Mouse (Mus musculus): Measurements from ENCODE around the gene Mef2b. TPM values are rescaled to one million over a fixed set of nuclear protein-coding genes. Genes with fewer than 3 reads are reported as not detected.

Gene Mef2b
- polyA plus RNA-seq, 1 experiment from 2014 or later = 0.10 TPM

- no peak overlapping the region for H3K4me3 ChIP-seq (ENCODE audit: low read depth, low read length)
- H3K36me3 ChIP-seq (ENCODE audit: control insufficient read depth, insufficient read depth, low read length) = peaks cover 6% of the 10 kb centered on the region
- DNase-seq (ENCODE audit: low spot score) = peak; percentile 38
- H3K27me3 ChIP-seq (ENCODE audit: control insufficient read depth, insufficient read depth, low read length) = no peaks in the 10 kb centered on the region
- no peak overlapping the region for H3K9ac ChIP-seq (ENCODE audit: low read length)
- no peak for ATAC-seq (ENCODE audit: low FRiP score, low TSS enrichment)
- no peak overlapping the region for H3K4me2 ChIP-seq (replicated peaks; ENCODE audit: low read depth)
- H3K27ac ChIP-seq (replicated peaks) = no peak overlapping the region
- H3K9me3 ChIP-seq (ENCODE audit: control insufficient read depth, low read length) = no peaks in the 10 kb centered on the region
- no peaks in the 10 kb centered on the region; the same call in 1 of the 2 replicates for H3K4me1 ChIP-seq (replicated peaks; ENCODE audit: control insufficient read depth, insufficient read depth)
- TF ChIP-seq CTCF (IDR thresholded peaks at IDR 0.05; ENCODE audit: low read depth) (no peak), EP300 (optimal IDR thresholded peaks at IDR 0.05) (no peak)
- 54% methylated on average over 9 of the region's 9 CpGs for WGBS
Measured at GRCm38 (mm10) chr8:70129309-70129952, 10.1 kb upstream of the Mef2b start.

GRCm38 (mm10) chr8:70130066-70130465 is 9.4 kb upstream of the Mef2b start:
- Histone ChIP-seq H3K36me3 (ENCODE audit: control insufficient read depth, insufficient read depth, low read length) (peaks cover 6% of the 10 kb centered on the region), H3K9me3 (ENCODE audit: control insufficient read depth, low read length) (no peaks in the 10 kb centered on the region), H3K4me3 (ENCODE audit: low read depth, low read length) (no peak overlapping the region), H3K4me1 (replicated peaks; ENCODE audit: control insufficient read depth, insufficient read depth) (no peaks in the 10 kb centered on the region; the same call in 1 of the 2 replicates), H3K4me2 (replicated peaks; ENCODE audit: low read depth) (no peak overlapping the region), H3K27me3 (ENCODE audit: control insufficient read depth, insufficient read depth, low read length) (no peaks in the 10 kb centered on the region), H3K9ac (ENCODE audit: low read length) (no peak overlapping the region), H3K27ac (replicated peaks) (no peak overlapping the region)
- TF ChIP-seq EP300 (optimal IDR thresholded peaks at IDR 0.05) = no peak
- TF ChIP-seq CTCF (IDR thresholded peaks at IDR 0.05; ENCODE audit: low read depth) = no peak
- WGBS = 91% methylated on average over 3 of the region's 3 CpGs
- DNase-seq (ENCODE audit: low spot score) = no peak
- ATAC-seq (ENCODE audit: low FRiP score, low TSS enrichment) = no peak

- Histone ChIP-seq H3K4me3 (ENCODE audit: low read depth, low read length) (peak within 1 kb of the TSS; percentile 62), H3K27ac (replicated peaks) (no peak within 1 kb of the TSS), H3K9me3 (ENCODE audit: control insufficient read depth, low read length) (no peaks in the 10 kb centered on the region), H3K4me1 (replicated peaks; ENCODE audit: control insufficient read depth, insufficient read depth) (no peaks in the 10 kb centered on the region; the same call in 1 of the 2 replicates), H3K9ac (ENCODE audit: low read length) (peak within 1 kb of the TSS; percentile 75), H3K36me3 (ENCODE audit: control insufficient read depth, insufficient read depth, low read length) (peaks cover 8% of the 10 kb centered on the region), H3K4me2 (replicated peaks; ENCODE audit: low read depth) (peak within 1 kb of the TSS; percentile 77), H3K27me3 (ENCODE audit: control insufficient read depth, insufficient read depth, low read length) (no peaks in the 10 kb centered on the region)
- ATAC-seq (ENCODE audit: low FRiP score, low TSS enrichment) (peak; percentile 91), DNase-seq (ENCODE audit: low spot score) (peak; percentile 92)
- TF ChIP-seq EP300 (optimal IDR thresholded peaks at IDR 0.05) (no peak), CTCF (IDR thresholded peaks at IDR 0.05; ENCODE audit: low read depth) (0 out of 2 replicates have a peak, but pooled peaks have one; percentile 17)
- WGBS = under 1% methylated on average over 37 of the region's 37 CpGs
Measured at GRCm38 (mm10) chr8:70131166-70131883, 8.2 kb upstream of the Mef2b start, which contains the start of gene Nr2c2ap. TSS of gene Nr2c2ap (plus strand) at chr8:70131333.

- Histone ChIP-seq H3K27me3 (ENCODE audit: control insufficient read depth, insufficient read depth, low read length) (no peaks in the 10 kb centered on the region), H3K27ac (replicated peaks) (no peak overlapping the region), H3K4me1 (replicated peaks; ENCODE audit: control insufficient read depth, insufficient read depth) (peaks cover 2% of the 10 kb centered on the region; the same call in 1 of the 2 replicates), H3K9me3 (ENCODE audit: control insufficient read depth, low read length) (no peaks in the 10 kb centered on the region), H3K36me3 (ENCODE audit: control insufficient read depth, insufficient read depth, low read length) (peaks cover 8% of the 10 kb centered on the region), H3K4me3 (ENCODE audit: low read depth, low read length) (no peak overlapping the region), H3K9ac (ENCODE audit: low read length) (no peak overlapping the region), H3K4me2 (replicated peaks; ENCODE audit: low read depth) (no peak overlapping the region)
- DNase-seq (ENCODE audit: low spot score) (no peak), ATAC-seq (ENCODE audit: low FRiP score, low TSS enrichment) (no peak)
- 99% methylated on average over 5 of the region's 5 CpGs for WGBS
- TF ChIP-seq CTCF (IDR thresholded peaks at IDR 0.05; ENCODE audit: low read depth) = no peak
- no peak for TF ChIP-seq EP300 (optimal IDR thresholded peaks at IDR 0.05)
Measured at GRCm38 (mm10) chr8:70134086-70134485, 5.4 kb upstream of the Mef2b start.

GRCm38 (mm10) chr8:70134931-70135330 is 4.6 kb upstream of the Mef2b start:
- H3K4me1 ChIP-seq (replicated peaks; ENCODE audit: control insufficient read depth, insufficient read depth) = peaks cover 2% of the 10 kb centered on the region; the same call in 1 of the 2 replicates
- H3K9ac ChIP-seq (ENCODE audit: low read length) = no peak overlapping the region
- peaks cover 8% of the 10 kb centered on the region for H3K36me3 ChIP-seq (ENCODE audit: control insufficient read depth, insufficient read depth, low read length)
- ATAC-seq (ENCODE audit: low FRiP score, low TSS enrichment) = no peak
- no peak overlapping the region for H3K4me3 ChIP-seq (ENCODE audit: low read depth, low read length)
- no peak for TF ChIP-seq EP300 (optimal IDR thresholded peaks at IDR 0.05)
- TF ChIP-seq CTCF (IDR thresholded peaks at IDR 0.05; ENCODE audit: low read depth) = no peak
- H3K9me3 ChIP-seq (ENCODE audit: control insufficient read depth, low read length) = no peaks in the 10 kb centered on the region
- no peak overlapping the region for H3K4me2 ChIP-seq (replicated peaks; ENCODE audit: low read depth)
- DNase-seq (ENCODE audit: low spot score) = no peak
- 91% methylated on average over 9 of the region's 9 CpGs for WGBS
- H3K27me3 ChIP-seq (ENCODE audit: control insufficient read depth, insufficient read depth, low read length) = no peaks in the 10 kb centered on the region
- no peak overlapping the region for H3K27ac ChIP-seq (replicated peaks)

GRCm38 (mm10) chr8:70136591-70136990 is 2.9 kb upstream of the Mef2b start:
- ATAC-seq (ENCODE audit: low FRiP score, low TSS enrichment) (no peak), DNase-seq (ENCODE audit: low spot score) (no peak)
- Histone ChIP-seq H3K36me3 (ENCODE audit: control insufficient read depth, insufficient read depth, low read length) (peaks cover 8% of the 10 kb centered on the region), H3K9me3 (ENCODE audit: control insufficient read depth, low read length) (no peaks in the 10 kb centered on the region), H3K4me3 (ENCODE audit: low read depth, low read length) (no peak overlapping the region), H3K4me1 (replicated peaks; ENCODE audit: control insufficient read depth, insufficient read depth) (peaks cover 2% of the 10 kb centered on the region), H3K9ac (ENCODE audit: low read length) (no peak overlapping the region), H3K4me2 (replicated peaks; ENCODE audit: low read depth) (no peak overlapping the region), H3K27me3 (ENCODE audit: control insufficient read depth, insufficient read depth, low read length) (no peaks in the 10 kb centered on the region), H3K27ac (replicated peaks) (no peak overlapping the region)
- no peak for TF ChIP-seq CTCF (IDR thresholded peaks at IDR 0.05; ENCODE audit: low read depth)
- no peak for TF ChIP-seq EP300 (optimal IDR thresholded peaks at IDR 0.05)
- WGBS = 78% methylated on average over 4 of the region's 4 CpGs

All from stomach, postnatal 0 days (tissue).